Mouse (Mus musculus): Measurements from ENCODE around the gene Pkn2.

GRCm38 (mm10) chr3:142758593-142758992 lies 123.2 kb downstream of the Pkn2 start:
- TF ChIP-seq MYC (IDR thresholded peaks at IDR 0.05; ENCODE audit: low read depth, low read length): no peak
- no peak for TF ChIP-seq CTCF (IDR thresholded peaks at IDR 0.05 in 2 of 3, conservative IDR thresholded peaks at IDR 0.05 in 1 of 3; ENCODE audit: control insufficient read depth in 1 of 3, insufficient read depth in 1 of 3, low read depth in 2 of 3, low read length in 3 of 3, poor library complexity in 1 of 3, severe bottlenecking in 1 of 3)
- no peak for TF ChIP-seq MAFK (IDR thresholded peaks at IDR 0.05; ENCODE audit: borderline replicate concordance, low read depth, low read length)
- no peak for TF ChIP-seq ZKSCAN1 (IDR thresholded peaks at IDR 0.05; ENCODE audit: low read depth, low read length)
- no peak for TF ChIP-seq ZMIZ1 (IDR thresholded peaks at IDR 0.05; ENCODE audit: low read depth, low read length)
- no peak for TF ChIP-seq KAT2A (conservative IDR thresholded peaks at IDR 0.05; ENCODE audit: low read depth, low read length)
- no peak for TF ChIP-seq SIN3A (IDR thresholded peaks at IDR 0.05; ENCODE audit: low read length)
- TF ChIP-seq EP300 (IDR thresholded peaks at IDR 0.05; ENCODE audit: low read depth in 1 of 2, low read length in 2 of 2): 0 out of 4 replicates have a peak, but pooled peaks of 1 of the 2 experiments have one; percentile 35
- no peak for TF ChIP-seq POLR2A (IDR thresholded peaks at IDR 0.05; ENCODE audit: control insufficient read depth in 1 of 2, insufficient read depth in 1 of 2, low read depth in 1 of 2, low read length in 2 of 2, poor library complexity in 1 of 2)
- no peak for TF ChIP-seq MAZ (IDR thresholded peaks at IDR 0.05; ENCODE audit: low read depth, low read length)
- TF ChIP-seq GATA1 (IDR thresholded peaks at IDR 0.05; ENCODE audit: low read depth, low read length): peak; percentile 53; the same call in 1 of the 2 replicates
- TF ChIP-seq BHLHE40 (IDR thresholded peaks at IDR 0.05; ENCODE audit: borderline replicate concordance, low read depth, low read length): no peak

Data from MEL (cell line).